Mouse (Mus musculus) lung, embryonic 14.5 days (tissue): ENCODE results near the gene Pes1. TPM values are rescaled to one million over a fixed set of nuclear protein-coding genes. Genes with fewer than 3 reads are reported as not detected.

ENCODE experiments used
- ATAC-seq: fragments of 200-750 bp; cut with Nextera tagmentation; 2 replicates; pipeline ENCODE4 v1.8.0; 2017; ENCODE audit warnings: mild to moderate bottlenecking, moderate TSS enrichment, moderate library complexity; ENCODE audit not compliant: insufficient read depth
- DNase-seq: peaks from one replicate; pipeline ENCODE4 v3.0.0-alpha.2; 2015
- H3K27ac ChIP-seq: fragments of 300-500 bp; sonication (generic); 2 replicates; pipeline ENCODE4 v1.5.1; 2014; ENCODE audit warnings: low read depth, mild to moderate bottlenecking, moderate library complexity
- H3K27me3 ChIP-seq: fragments of 300-500 bp; sonication (generic); 2 replicates; pipeline ENCODE4 v1.6.1; 2014; ENCODE audit warnings: low read length, control low read depth; ENCODE audit not compliant: insufficient read depth
- H3K36me3 ChIP-seq: fragments of 300-500 bp; sonication (generic); 2 replicates; pipeline ENCODE4 v1.6.1; 2014; ENCODE audit warnings: control low read depth; ENCODE audit not compliant: insufficient read depth
- H3K4me1 ChIP-seq: fragments of 300-500 bp; sonication (generic); 2 replicates; pipeline ENCODE4 v1.6.1; 2014; ENCODE audit warnings: antibody characterized with exemption, control low read depth; ENCODE audit not compliant: insufficient read depth
- H3K4me2 ChIP-seq: fragments of 300-500 bp; sonication (generic); 2 replicates; pipeline ENCODE4 v1.6.1; 2014; ENCODE audit warnings: mild to moderate bottlenecking
- H3K4me3 ChIP-seq: fragments of 300-500 bp; sonication (generic); 2 replicates; pipeline ENCODE4 v1.5.1; 2014; ENCODE audit warnings: low read depth, low read length
- H3K9ac ChIP-seq: fragments of 300-500 bp; sonication (generic); 2 replicates; pipeline ENCODE4 v1.6.1; 2014
- H3K9me3 ChIP-seq: fragments of 300-500 bp; sonication (generic); 2 replicates; pipeline ENCODE4 v1.6.1; 2016; ENCODE audit warnings: low read depth, low read length, control low read depth
- CTCF ChIP-seq: IDR thresholded peaks from 2 replicates; pipeline ENCODE4 v1.5.1; 2016; ENCODE audit warnings: antibody characterized with exemption, low read depth
- WGBS: fragments of 180-500 bp; shearing (Covaris S2); extraction: QIAGEN DNeasy Blood & Tissue Kit; methylation state at CpG from one replicate; pipeline ENCODE4 v1.1.7; 2014; 5-methylcytosine and 5-hydroxymethylcytosine counted together
- polyA plus RNA-seq: library from polyadenylated mRNA; unstranded; fragments of >200 nt; fragmentation: Nextera tagmentation; extraction: Ambion mirVana; gene quantifications from 2 replicates; pipeline ENCODE4 v1.2.1, GENCODE M21; 2014

Gene Pes1
- polyA plus RNA-seq, 1 experiment from 2014 or later: 77.2 TPM

- H3K9ac ChIP-seq: no peak overlapping the region
- H3K27ac ChIP-seq: no peak overlapping the region
- WGBS: 91% methylated on average over 5 of the region's 5 CpGs
- no peak for TF ChIP-seq CTCF
- no peaks in the 10 kb centered on the region for H3K4me1 ChIP-seq
- H3K27me3 ChIP-seq: peaks cover 10% of the 10 kb centered on the region
- DNase-seq (no peak), ATAC-seq (no peak)
- H3K36me3 ChIP-seq: peaks cover 75% of the 10 kb centered on the region
- H3K9me3 ChIP-seq: no peaks in the 10 kb centered on the region
- no peak overlapping the region for H3K4me3 ChIP-seq
- H3K4me2 ChIP-seq: no peak overlapping the region
These were observed 14.6 kb downstream of the Pes1 start for GRCm38 (mm10) chr11:3978421-3978820.

DNA sequence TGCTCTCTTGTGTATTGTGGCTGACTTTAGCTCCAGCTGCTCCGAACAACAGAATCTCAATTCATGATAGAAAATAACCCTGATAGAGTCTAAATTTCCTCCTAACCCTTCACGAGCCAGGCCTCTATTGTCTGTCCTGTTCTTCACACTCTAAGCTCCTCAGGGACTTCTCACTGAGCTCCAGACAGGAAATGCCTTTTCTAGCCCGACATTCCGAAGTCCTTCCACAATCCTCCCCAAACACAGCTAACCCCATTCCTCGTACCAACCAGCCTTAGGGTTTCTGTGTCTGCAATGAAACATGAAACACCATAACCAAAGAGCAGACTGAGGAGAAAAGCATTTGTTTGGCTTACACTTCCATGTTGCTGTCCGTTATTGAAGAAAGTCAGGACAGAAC is 17.8 kb downstream of the Pes1 start:
- H3K4me1 ChIP-seq: no peaks in the 10 kb centered on the region
- no peak overlapping the region for H3K4me2 ChIP-seq
- H3K27ac ChIP-seq: 0 out of 2 replicates have a peak overlapping the region, but pooled peaks have one; percentile 12
- H3K9ac ChIP-seq: no peak overlapping the region
- H3K36me3 ChIP-seq: peaks cover 44% of the 10 kb centered on the region
- H3K27me3 ChIP-seq: peaks cover 22% of the 10 kb centered on the region
- TF ChIP-seq CTCF: no peak
- H3K4me3 ChIP-seq: no peak overlapping the region
- H3K9me3 ChIP-seq: no peaks in the 10 kb centered on the region
- DNase-seq (no peak), ATAC-seq (no peak)
- WGBS: 61% methylated on average over 6 of the region's 6 CpGs

- no peak overlapping the region for H3K27ac ChIP-seq
- 63% methylated on average over 7 of the region's 7 CpGs for WGBS
- H3K4me1 ChIP-seq: no peaks in the 10 kb centered on the region
- no peak for ATAC-seq
- peaks cover 22% of the 10 kb centered on the region for H3K27me3 ChIP-seq
- no peak overlapping the region for H3K4me3 ChIP-seq
- no peak for DNase-seq
- no peaks in the 10 kb centered on the region for H3K9me3 ChIP-seq
- H3K4me2 ChIP-seq: peak overlapping the region; percentile 60; the same call in 1 of the 2 replicates
- H3K9ac ChIP-seq: no peak overlapping the region
- TF ChIP-seq CTCF: no peak
- peaks cover 34% of the 10 kb centered on the region for H3K36me3 ChIP-seq
These were observed 18.8 kb downstream of the Pes1 start for GRCm38 (mm10) chr11:3982275-3983209.

- ATAC-seq: peak; percentile 72
- H3K4me3 ChIP-seq: peak within 1 kb of the TSS; percentile 40
- no peaks in the 10 kb centered on the region for H3K9me3 ChIP-seq
- peaks cover 22% of the 10 kb centered on the region for H3K27me3 ChIP-seq
- no peaks in the 10 kb centered on the region for H3K4me1 ChIP-seq
- TF ChIP-seq CTCF: no peak
- H3K27ac ChIP-seq: peak within 1 kb of the TSS; percentile 6; the same call in 1 of the 2 replicates
- peaks cover 26% of the 10 kb centered on the region for H3K36me3 ChIP-seq
- under 1% methylated on average over 36 of the region's 37 CpGs for WGBS
- H3K4me2 ChIP-seq: peak within 1 kb of the TSS; percentile 60
- DNase-seq: peak; percentile 50
- peak within 1 kb of the TSS; percentile 36 for H3K9ac ChIP-seq
These were observed 19.6 kb downstream of the Pes1 start, which contains the start of gene Gal3st1 for GRCm38 (mm10) chr11:3983291-3983862. TSS of gene Gal3st1 (plus strand) at chr11:3983636.

DNA sequence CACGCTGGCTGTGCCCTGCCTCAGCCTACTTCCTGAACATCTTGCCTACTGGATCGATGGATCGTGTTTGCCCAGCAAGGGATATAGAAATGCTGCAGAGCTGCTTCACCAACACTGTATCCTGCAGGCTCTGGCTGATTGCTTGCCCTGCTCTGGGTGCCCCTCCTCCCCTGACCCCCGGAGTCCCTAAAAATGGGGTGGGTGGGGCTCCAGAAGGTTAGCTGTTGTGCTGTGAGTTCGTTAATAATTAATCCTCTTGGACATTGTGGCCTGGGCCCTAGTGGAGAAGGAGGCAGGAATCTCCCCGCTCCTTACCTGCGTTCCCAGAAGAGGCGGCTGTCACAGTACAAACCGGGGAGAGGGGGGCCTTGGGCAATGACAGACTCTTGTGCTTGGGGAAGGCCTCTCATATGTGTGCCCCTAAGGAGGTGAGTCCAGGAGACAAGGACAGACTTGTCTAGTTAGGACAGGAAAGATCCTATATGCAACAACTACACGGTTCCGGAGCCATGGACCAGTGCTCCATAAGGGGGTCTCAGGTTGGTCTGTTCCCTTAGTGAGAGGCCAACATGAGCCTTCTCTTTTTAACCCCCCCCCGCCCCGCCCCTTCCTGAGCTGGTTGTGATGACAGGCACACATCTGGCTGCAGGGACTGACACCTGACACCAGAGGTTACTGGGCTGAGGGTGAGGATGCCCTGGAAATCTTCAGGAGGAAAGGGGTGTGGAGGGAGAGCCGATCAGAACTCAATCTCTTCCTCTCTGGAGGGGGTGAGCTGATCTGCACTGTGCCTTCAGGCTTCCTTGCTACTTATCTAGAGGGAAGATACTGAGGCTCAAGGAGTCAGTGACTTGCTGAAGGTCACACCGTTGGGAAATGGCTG is 20.3 kb downstream of the Pes1 start:
- H3K36me3 ChIP-seq: peaks cover 18% of the 10 kb centered on the region
- DNase-seq (peak; percentile 35), ATAC-seq (peak; percentile 63)
- 7% methylated on average over 15 of the region's 15 CpGs for WGBS
- H3K27ac ChIP-seq: peak overlapping the region; percentile 6; the same call in 1 of the 2 replicates
- H3K27me3 ChIP-seq: peaks cover 22% of the 10 kb centered on the region
- peak overlapping the region; percentile 60 for H3K4me2 ChIP-seq
- H3K9ac ChIP-seq: peak overlapping the region; percentile 36
- no peaks in the 10 kb centered on the region for H3K4me1 ChIP-seq
- peak overlapping the region; percentile 40 for H3K4me3 ChIP-seq
- no peak for TF ChIP-seq CTCF
- H3K9me3 ChIP-seq: no peaks in the 10 kb centered on the region

GRCm38 (mm10) chr11:3989748-3990147 is 26.0 kb downstream of the Pes1 start:
- Histone ChIP-seq H3K36me3 (no peaks in the 10 kb centered on the region), H3K4me3 (no peak overlapping the region), H3K4me2 (no peak overlapping the region), H3K9me3 (no peaks in the 10 kb centered on the region), H3K27ac (no peak overlapping the region), H3K9ac (no peak overlapping the region), H3K4me1 (no peaks in the 10 kb centered on the region), H3K27me3 (no peaks in the 10 kb centered on the region; the same call in 1 of the 2 replicates)
- no peak for ATAC-seq
- DNase-seq: no peak
- 54% methylated on average over 3 of the region's 3 CpGs for WGBS
- no peak for TF ChIP-seq CTCF
